Mouse (Mus musculus): ENCODE data around the gene Olfr576. TPM values are rescaled to one million over a fixed set of nuclear protein-coding genes. Genes with fewer than 3 reads are reported as not detected.

The Olfr576 gene
- polyA plus RNA-seq, 1 experiment from 2014 or later, result not detected

GRCm38 (mm10) chr7:102974399-102974798, 11.9 kb downstream of the Olfr576 start:
- 38% methylated on average over 1 of the region's 1 CpGs for WGBS
- Histone ChIP-seq H3K9me3 (replicated peaks; ENCODE audit: low read length) (no peaks in the 10 kb centered on the region), H3K36me3 (ENCODE audit: insufficient read depth, low read length) (no peaks in the 10 kb centered on the region), H3K4me1 (replicated peaks; ENCODE audit: insufficient read depth, low read length) (no peaks in the 10 kb centered on the region), H3K27me3 (ENCODE audit: insufficient read depth, low read length) (no peaks in the 10 kb centered on the region), H3K4me2 (ENCODE audit: low read length) (no peak overlapping the region), H3K27ac (no peak overlapping the region), H3K9ac (ENCODE audit: low read depth, low read length) (no peak overlapping the region), H3K4me3 (replicated peaks; ENCODE audit: low read depth, low read length) (no peak overlapping the region)
- no peak for TF ChIP-seq CTCF (IDR thresholded peaks at IDR 0.05; ENCODE audit: low read depth)
- ATAC-seq (replicated peaks; ENCODE audit: low FRiP score, low read depth), result no peak
- no peak for DNase-seq (ENCODE audit: low spot score)

GRCm38 (mm10) chr7:102975843-102976242, 13.4 kb downstream of the Olfr576 start, which contains the start of gene Olfr577:
Gene Olfr577, minus strand, starts transcription at chr7:102975943.
- no peaks in the 10 kb centered on the region for H3K9me3 ChIP-seq (replicated peaks; ENCODE audit: low read length)
- H3K4me2 ChIP-seq (ENCODE audit: low read length), result no peak within 1 kb of the TSS
- no peak for DNase-seq (ENCODE audit: low spot score)
- TF ChIP-seq CTCF (IDR thresholded peaks at IDR 0.05; ENCODE audit: low read depth), result no peak
- H3K4me3 ChIP-seq (replicated peaks; ENCODE audit: low read depth, low read length), result no peak within 1 kb of the TSS
- H3K27ac ChIP-seq, result no peak within 1 kb of the TSS
- H3K27me3 ChIP-seq (ENCODE audit: insufficient read depth, low read length), result no peaks in the 10 kb centered on the region
- no peaks in the 10 kb centered on the region for H3K4me1 ChIP-seq (replicated peaks; ENCODE audit: insufficient read depth, low read length)
- ATAC-seq (replicated peaks; ENCODE audit: low FRiP score, low read depth), result no peak
- H3K36me3 ChIP-seq (ENCODE audit: insufficient read depth, low read length), result no peaks in the 10 kb centered on the region
- no peak within 1 kb of the TSS for H3K9ac ChIP-seq (ENCODE audit: low read depth, low read length)
- WGBS, result 84% methylated on average over 2 of the region's 2 CpGs

GRCm38 (mm10) chr7:102989224-102989623, 26.8 kb downstream of the Olfr576 start, which contains the start of gene Olfr578:
Gene Olfr578, minus strand, starts transcription at chr7:102989324.
- DNase-seq (ENCODE audit: low spot score) (no peak), ATAC-seq (replicated peaks; ENCODE audit: low FRiP score, low read depth) (no peak)
- WGBS, result 61% methylated on average over 3 of the region's 3 CpGs
- H3K9me3 ChIP-seq (replicated peaks; ENCODE audit: low read length), result no peaks in the 10 kb centered on the region
- no peaks in the 10 kb centered on the region for H3K27me3 ChIP-seq (ENCODE audit: insufficient read depth, low read length)
- H3K4me1 ChIP-seq (replicated peaks; ENCODE audit: insufficient read depth, low read length), result no peaks in the 10 kb centered on the region
- no peak for TF ChIP-seq CTCF (IDR thresholded peaks at IDR 0.05; ENCODE audit: low read depth)
- no peak within 1 kb of the TSS for H3K27ac ChIP-seq
- no peak within 1 kb of the TSS for H3K4me3 ChIP-seq (replicated peaks; ENCODE audit: low read depth, low read length)
- H3K9ac ChIP-seq (ENCODE audit: low read depth, low read length), result no peak within 1 kb of the TSS
- no peak within 1 kb of the TSS for H3K4me2 ChIP-seq (ENCODE audit: low read length)
- no peaks in the 10 kb centered on the region for H3K36me3 ChIP-seq (ENCODE audit: insufficient read depth, low read length)

Other genes with a start within 250 kb of the Olfr576 start
- gene Olfr33, start 243.6 kb upstream of the Olfr576 start, polyA plus RNA-seq (2015; fragmentation: Nextera tagmentation; extraction: Ambion mirVana), result not detected in 2 replicates
- not detected in 2 replicates for gene Olfr559, start 235.2 kb upstream of the Olfr576 start, polyA plus RNA-seq (2015; fragmentation: Nextera tagmentation; extraction: Ambion mirVana)
- not detected in 2 replicates for gene Olfr560, start 203.3 kb upstream of the Olfr576 start, polyA plus RNA-seq (2015; fragmentation: Nextera tagmentation; extraction: Ambion mirVana)
- 0.50 and 0.63 TPM in 2 replicates for gene Olfr78, start 203.2 kb upstream of the Olfr576 start, polyA plus RNA-seq (2015; fragmentation: Nextera tagmentation; extraction: Ambion mirVana)
- gene Olfr561, start 191.4 kb upstream of the Olfr576 start, polyA plus RNA-seq (2015; fragmentation: Nextera tagmentation; extraction: Ambion mirVana), result 0.09 TPM in 1 of 2 replicates, not detected in the other
- not detected in 2 replicates for gene Olfr564, start 159.2 kb upstream of the Olfr576 start, polyA plus RNA-seq (2015; fragmentation: Nextera tagmentation; extraction: Ambion mirVana)
- not detected in 2 replicates for gene Olfr566, start 103.9 kb upstream of the Olfr576 start, polyA plus RNA-seq (2015; fragmentation: Nextera tagmentation; extraction: Ambion mirVana)
- gene Olfr568, start 85.5 kb upstream of the Olfr576 start, polyA plus RNA-seq (2015; fragmentation: Nextera tagmentation; extraction: Ambion mirVana), result not detected in 2 replicates
- not detected in 2 replicates for gene Olfr569, start 71.8 kb upstream of the Olfr576 start, polyA plus RNA-seq (2015; fragmentation: Nextera tagmentation; extraction: Ambion mirVana)
- not detected in 2 replicates for gene Olfr570, start 68.1 kb upstream of the Olfr576 start, polyA plus RNA-seq (2015; fragmentation: Nextera tagmentation; extraction: Ambion mirVana)
- gene Olfr571, start 45.1 kb upstream of the Olfr576 start, polyA plus RNA-seq (2015; fragmentation: Nextera tagmentation; extraction: Ambion mirVana), result not detected in 2 replicates
- gene Olfr572, start 38.3 kb upstream of the Olfr576 start, polyA plus RNA-seq (2015; fragmentation: Nextera tagmentation; extraction: Ambion mirVana), result not detected in 2 replicates
- gene Olfr573-ps1, start 20.1 kb upstream of the Olfr576 start, polyA plus RNA-seq (2015; fragmentation: Nextera tagmentation; extraction: Ambion mirVana), result not detected in 2 replicates
- not detected in 2 replicates for gene Olfr574, start 14.2 kb upstream of the Olfr576 start, polyA plus RNA-seq (2015; fragmentation: Nextera tagmentation; extraction: Ambion mirVana)
- gene Olfr575, start 3.9 kb upstream of the Olfr576 start, polyA plus RNA-seq (2015; fragmentation: Nextera tagmentation; extraction: Ambion mirVana), result not detected in 2 replicates
- gene Olfr577, start 13.3 kb downstream of the Olfr576 start, polyA plus RNA-seq (2015; fragmentation: Nextera tagmentation; extraction: Ambion mirVana), result not detected in 2 replicates
- gene Olfr578, start 26.7 kb downstream of the Olfr576 start, polyA plus RNA-seq (2015; fragmentation: Nextera tagmentation; extraction: Ambion mirVana), result not detected in 2 replicates
- gene Olfr582, start 75.4 kb downstream of the Olfr576 start, polyA plus RNA-seq (2015; fragmentation: Nextera tagmentation; extraction: Ambion mirVana), result not detected in 2 replicates
- gene Olfr583, start 88.6 kb downstream of the Olfr576 start, polyA plus RNA-seq (2015; fragmentation: Nextera tagmentation; extraction: Ambion mirVana), result not detected in 2 replicates
- gene Olfr584, start 119.2 kb downstream of the Olfr576 start, polyA plus RNA-seq (2015; fragmentation: Nextera tagmentation; extraction: Ambion mirVana), result not detected in 2 replicates
- not detected in 2 replicates for gene Olfr585, start 135.1 kb downstream of the Olfr576 start, polyA plus RNA-seq (2015; fragmentation: Nextera tagmentation; extraction: Ambion mirVana)
- not detected in 2 replicates for gene Olfr586, start 163.0 kb downstream of the Olfr576 start, polyA plus RNA-seq (2015; fragmentation: Nextera tagmentation; extraction: Ambion mirVana)
- not detected in 2 replicates for gene Olfr588-ps1, start 178.2 kb downstream of the Olfr576 start, polyA plus RNA-seq (2015; fragmentation: Nextera tagmentation; extraction: Ambion mirVana)
- gene Olfr589, start 193.7 kb downstream of the Olfr576 start, polyA plus RNA-seq (2015; fragmentation: Nextera tagmentation; extraction: Ambion mirVana), result not detected in 2 replicates
- gene Olfr591, start 215.7 kb downstream of the Olfr576 start, polyA plus RNA-seq (2015; fragmentation: Nextera tagmentation; extraction: Ambion mirVana), result not detected in 2 replicates
- gene Olfr592, start 222.1 kb downstream of the Olfr576 start, polyA plus RNA-seq (2015; fragmentation: Nextera tagmentation; extraction: Ambion mirVana), result not detected in 2 replicates
- not detected in 2 replicates for gene Olfr593, start 249.2 kb downstream of the Olfr576 start, polyA plus RNA-seq (2015; fragmentation: Nextera tagmentation; extraction: Ambion mirVana)